Mouse (Mus musculus): ENCODE data around the gene Eif5.

DNA sequence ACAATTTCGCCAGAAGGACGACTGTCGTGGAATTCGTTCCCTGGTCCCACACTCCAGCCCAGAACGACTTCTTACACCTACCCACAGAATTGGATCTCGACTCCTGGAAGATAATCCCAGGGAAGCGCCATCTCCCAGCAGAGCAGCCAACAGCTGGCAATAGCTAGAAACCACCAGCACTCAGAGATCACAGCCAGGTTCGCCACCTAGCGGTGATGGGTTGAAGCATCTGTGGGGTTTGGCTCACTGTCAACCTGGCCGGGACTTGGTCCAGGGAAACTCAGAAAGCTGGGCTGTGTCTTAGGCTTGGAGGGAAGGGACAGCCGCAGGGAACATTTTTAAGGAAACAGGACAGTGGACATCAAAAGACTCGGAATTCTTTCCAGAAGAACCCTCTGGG, 32.9 kb upstream of the Eif5 start:
- TF ChIP-seq CTCF (IDR thresholded peaks at IDR 0.05; ENCODE audit: extremely low read depth, insufficient read depth, insufficient read length, insufficient replicate concordance) (peak; percentile 87), POLR2A (IDR thresholded peaks at IDR 0.05; ENCODE audit: low read depth, low read length) (no peak)
